In genomic region chr9:45504977-45505376, GRCm38 (mm10) we compare ENCODE assay signal across 8 mouse cellular contexts.
DNase-seq lines count a peak whose midpoint lies in the region; ATAC-seq and TF ChIP-seq lines count a peak whose summit lies in the region.

No protein-coding gene starts in this region.

- no peaks in the 10 kb centered on the region for H3K36me3 ChIP-seq in kidney, postnatal 0 days (ENCODE audit: insufficient read depth, low read length)
- no peaks in the 10 kb centered on the region for H3K36me3 ChIP-seq in forebrain, embryonic 13.5 days (ENCODE audit: poor library complexity, severe bottlenecking)
- H3K36me3 ChIP-seq in intestine, embryonic 16.5 days (ENCODE audit: control insufficient read depth, insufficient read depth, low read length) = no peaks in the 10 kb centered on the region
- H3K36me3 ChIP-seq in midbrain, embryonic 15.5 days (replicated peaks) = no peaks in the 10 kb centered on the region

- peaks cover 20% of the 10 kb centered on the region; the same call in 1 of the 2 replicates for H3K4me1 ChIP-seq in kidney, postnatal 0 days (replicated peaks; ENCODE audit: insufficient read depth, low read length)
- peaks cover 63% of the 10 kb centered on the region for H3K4me1 ChIP-seq in forebrain, embryonic 13.5 days
- peaks cover 28% of the 10 kb centered on the region for H3K4me1 ChIP-seq in intestine, embryonic 16.5 days (ENCODE audit: control insufficient read depth, insufficient read depth, low read length)
- H3K4me1 ChIP-seq in midbrain, embryonic 15.5 days = peaks cover 44% of the 10 kb centered on the region

- 33% methylated on average over 5 of the region's 5 CpGs for WGBS in kidney, postnatal 0 days
- 70% methylated on average over 5 of the region's 5 CpGs for WGBS in forebrain, embryonic 13.5 days
- WGBS in intestine, embryonic 16.5 days = 35% methylated on average over 5 of the region's 5 CpGs
- 43% methylated on average over 5 of the region's 5 CpGs for WGBS in midbrain, embryonic 15.5 days

- H3K27ac ChIP-seq in kidney, postnatal 0 days = peak overlapping the region; percentile 47; the same call in 1 of the 2 replicates
- peak overlapping the region; percentile 44; the same call in 1 of the 2 replicates for H3K27ac ChIP-seq in forebrain, embryonic 13.5 days
- peak overlapping the region; percentile 31; the same call in 1 of the 2 replicates for H3K27ac ChIP-seq in intestine, embryonic 16.5 days (ENCODE audit: low read length)
- peak overlapping the region; percentile 60 for H3K27ac ChIP-seq in midbrain, embryonic 15.5 days

- no peak overlapping the region for H3K4me3 ChIP-seq in kidney, postnatal 0 days (replicated peaks; ENCODE audit: low read depth, low read length)
- no peak overlapping the region for H3K4me3 ChIP-seq in forebrain, embryonic 13.5 days
- no peak overlapping the region for H3K4me3 ChIP-seq in intestine, embryonic 16.5 days (ENCODE audit: low read length)
- H3K4me3 ChIP-seq in midbrain, embryonic 15.5 days = no peak overlapping the region

- no peak for TF ChIP-seq CTCF in kidney, postnatal 0 days (IDR thresholded peaks at IDR 0.05; ENCODE audit: low read depth)

- no peak overlapping the region for H3K9ac ChIP-seq in kidney, postnatal 0 days (ENCODE audit: low read depth, low read length)
- H3K9ac ChIP-seq in forebrain, embryonic 13.5 days = no peak overlapping the region
- no peak overlapping the region for H3K9ac ChIP-seq in intestine, embryonic 16.5 days (ENCODE audit: low read depth, low read length)
- no peak overlapping the region for H3K9ac ChIP-seq in midbrain, embryonic 15.5 days

- ATAC-seq in kidney, postnatal 0 days (replicated peaks; ENCODE audit: low FRiP score, low read depth) = no peak
- ATAC-seq in forebrain, embryonic 13.5 days = no peak
- ATAC-seq in intestine, embryonic 16.5 days = peak; percentile 56
- peak; percentile 40; the same call in 1 of the 2 replicates for ATAC-seq in midbrain, embryonic 15.5 days (replicated peaks)

- DNase-seq in kidney, postnatal 0 days (ENCODE audit: low spot score) = no peak
- DNase-seq in kidney, adult 18-20 months = no peak
- no peak for DNase-seq in c-Kit-positive CD71-positive TER-119-positive erythroid progenitor cells, embryonic 14.5 days (ENCODE audit: low spot score)
- no peak for DNase-seq in layer of hippocampus, adult 18-20 months (ENCODE audit: low spot score in 2 of 2)
- DNase-seq in cerebellum, postnatal 10 days = no peak

- no peaks in the 10 kb centered on the region for H3K27me3 ChIP-seq in kidney, postnatal 0 days (ENCODE audit: insufficient read depth, low read length)
- H3K27me3 ChIP-seq in forebrain, embryonic 13.5 days = no peaks in the 10 kb centered on the region
- H3K27me3 ChIP-seq in intestine, embryonic 16.5 days (replicated peaks; ENCODE audit: control insufficient read depth, insufficient read depth, low read length) = no peaks in the 10 kb centered on the region
- H3K27me3 ChIP-seq in midbrain, embryonic 15.5 days (replicated peaks) = no peaks in the 10 kb centered on the region

- no peak overlapping the region for H3K4me2 ChIP-seq in kidney, postnatal 0 days (ENCODE audit: low read length)
- no peak overlapping the region for H3K4me2 ChIP-seq in forebrain, embryonic 13.5 days
- H3K4me2 ChIP-seq in intestine, embryonic 16.5 days (ENCODE audit: low read depth, low read length) = no peak overlapping the region
- H3K4me2 ChIP-seq in midbrain, embryonic 15.5 days = no peak overlapping the region

- no peaks in the 10 kb centered on the region for H3K9me3 ChIP-seq in kidney, postnatal 0 days (replicated peaks; ENCODE audit: low read length)
- no peaks in the 10 kb centered on the region for H3K9me3 ChIP-seq in forebrain, embryonic 13.5 days (replicated peaks)
- H3K9me3 ChIP-seq in intestine, embryonic 16.5 days (ENCODE audit: control insufficient read depth, low read length) = no peaks in the 10 kb centered on the region
- H3K9me3 ChIP-seq in midbrain, embryonic 15.5 days = no peaks in the 10 kb centered on the region

Comparison
In these comparisons a context has a peak if more than half of its experiments do, and no peak if none do; other contexts are left out.
1. ATAC-seq: peak in intestine, embryonic 16.5 days (single experiment) and midbrain, embryonic 15.5 days (single experiment); none in kidney, postnatal 0 days (single experiment) and forebrain, embryonic 13.5 days (single experiment).
2. Peak in every context shown above with its lines, with median percentiles within 50 percentile points of each other: H3K27ac ChIP-seq.